Mouse (Mus musculus) granulocyte monocyte progenitor cell, adult 5-6 weeks (primary cell): ENCODE data around the gene Wipf2. TPM values are rescaled to one million over a fixed set of nuclear protein-coding genes. Genes with fewer than 3 reads are reported as not detected.
A peak's percentile ranks its signal among the peaks of the same experiment; 100 is the strongest.

Experiments used
- ATAC-seq: replicated peaks from 2 replicates; pipeline ENCODE4 v1.8.0; 2016; ENCODE audit warnings: mild to moderate bottlenecking, moderate TSS enrichment, inconsistent platforms; ENCODE audit not compliant: poor library complexity, severe bottlenecking
- total RNA-seq, 2 experiments: library from RNA; stranded (forward) in 1 of 2; stranded (reverse) in 1 of 2; fragments of 200-712, 200-1000 nt in 1 of 2; fragments of >200 nt in 1 of 2; fragmentation: Nextera tagmentation in 1 of 2; gene quantifications; 2 replicates each; pipeline ENCODE4 v1.2.3; 2014 to 2017

The Wipf2 gene
- total RNA-seq, 2 experiments from 2014 or later: 2.8 to 8.6 TPM

- ATAC-seq: peak; percentile 81
Observed at GRCm38 (mm10) chr11:98850100-98851093, 13.0 kb upstream of the Wipf2 start.

- ATAC-seq: no peak
Observed at GRCm38 (mm10) chr11:98854116-98854515, 9.3 kb upstream of the Wipf2 start.

GRCm38 (mm10) chr11:98854659-98855058 lies 8.8 kb upstream of the Wipf2 start:
- no peak for ATAC-seq

GRCm38 (mm10) chr11:98858759-98859731 lies 4.4 kb upstream of the Wipf2 start:
- peak; percentile 55 for ATAC-seq

GRCm38 (mm10) chr11:98863751-98864429 lies 452 bp downstream of the Wipf2 start:
- peak; percentile 17 for ATAC-seq

- no peak for ATAC-seq
Observed at GRCm38 (mm10) chr11:98867293-98867692, 3.9 kb downstream of the Wipf2 start.

GRCm38 (mm10) chr11:98869906-98870305 lies 6.5 kb downstream of the Wipf2 start:
- no peak for ATAC-seq

GRCm38 (mm10) chr11:98870791-98871190 lies 7.4 kb downstream of the Wipf2 start:
- no peak for ATAC-seq

- no peak for ATAC-seq
Observed at GRCm38 (mm10) chr11:98871416-98871815, 8.0 kb downstream of the Wipf2 start.

GRCm38 (mm10) chr11:98872040-98872439 lies 8.6 kb downstream of the Wipf2 start:
- no peak for ATAC-seq

GRCm38 (mm10) chr11:98873900-98874299 lies 10.5 kb downstream of the Wipf2 start:
- ATAC-seq: no peak

GRCm38 (mm10) chr11:98877001-98877400 lies 13.6 kb downstream of the Wipf2 start:
- ATAC-seq: no peak

- ATAC-seq: no peak
Observed at GRCm38 (mm10) chr11:98887703-98888102, 24.3 kb downstream of the Wipf2 start.

GRCm38 (mm10) chr11:98889077-98889476 lies 25.6 kb downstream of the Wipf2 start:
- peak; percentile 72 for ATAC-seq

- ATAC-seq: no peak
Observed at GRCm38 (mm10) chr11:98889977-98890376, 26.5 kb downstream of the Wipf2 start.

- no peak for ATAC-seq
Observed at GRCm38 (mm10) chr11:98892426-98892825, 29.0 kb downstream of the Wipf2 start.

GRCm38 (mm10) chr11:98900529-98901125 lies 37.2 kb downstream of the Wipf2 start:
- peak; percentile 83 for ATAC-seq

- no peak for ATAC-seq
Observed at GRCm38 (mm10) chr11:98902621-98903245, 39.3 kb downstream of the Wipf2 start.

GRCm38 (mm10) chr11:98904577-98904976 lies 41.1 kb downstream of the Wipf2 start:
- no peak for ATAC-seq
